9 mouse cellular contexts compared by ENCODE assay signal in genomic region chr4:123216782-123217181, GRCm38 (mm10). TPM values are rescaled to one million over a fixed set of nuclear protein-coding genes. Genes with fewer than 3 reads are reported as not detected.
DNase-seq lines count a peak whose midpoint lies in the region; ATAC-seq lines count a peak whose summit lies in the region.
"Had no signal": no experiment of that assay in that cellular context is flagged by ENCODE, and none has a peak within 500 bp of the region (broad histone marks: within the 10 kb centered on the region; RNA-seq: fewer than 3 reads in every experiment).

No protein-coding gene starts in this region.

- no peak overlapping the region for H3K4me2 ChIP-seq in heart, embryonic 12.5 days
- H3K4me2 ChIP-seq: embryonic facial prominence, embryonic 12.5 days had no signal

- DNase-seq in heart, postnatal 14 days: peak; percentile 56 to 66
- DNase-seq in right cerebral cortex, adult 2 months (ENCODE audit: low spot score in 2 of 2): peak; percentile 48 to 49
- DNase-seq in right cerebral cortex, postnatal 25 days: no peak
- peak; percentile 64 for DNase-seq in adrenal gland, postnatal 25 days
- peak; percentile 34 for DNase-seq in skeletal muscle tissue, adult 2 months (ENCODE audit: low read depth, low spot score)
- DNase-seq in ovary, postnatal 10 days (ENCODE audit: low spot score): no peak

- H3K27me3 ChIP-seq in heart, embryonic 12.5 days (replicated peaks): peaks cover 62% of the 10 kb centered on the region

- no peak overlapping the region for H3K27ac ChIP-seq in heart, embryonic 12.5 days (ENCODE audit: poor library complexity, severe bottlenecking)
- H3K27ac ChIP-seq: embryonic facial prominence, embryonic 12.5 days had no signal

- no peaks in the 10 kb centered on the region for H3K9me3 ChIP-seq in heart, embryonic 12.5 days (replicated peaks)
- H3K9me3 ChIP-seq: embryonic facial prominence, embryonic 12.5 days had no signal

- no peaks in the 10 kb centered on the region for H3K36me3 ChIP-seq in heart, embryonic 12.5 days
- H3K36me3 ChIP-seq: embryonic facial prominence, embryonic 12.5 days had no signal

- no peak overlapping the region for H3K9ac ChIP-seq in heart, embryonic 12.5 days
- H3K9ac ChIP-seq: embryonic facial prominence, embryonic 12.5 days had no signal

- peaks cover 9% of the 10 kb centered on the region for H3K4me1 ChIP-seq in heart, embryonic 12.5 days (replicated peaks)
- H3K4me1 ChIP-seq: embryonic facial prominence, embryonic 12.5 days had no signal

- H3K4me3 ChIP-seq in heart, embryonic 12.5 days: no peak overlapping the region
- H3K4me3 ChIP-seq: embryonic facial prominence, embryonic 12.5 days had no signal

- ATAC-seq in heart, embryonic 12.5 days (ENCODE audit: insufficient number of reproducible peaks, low FRiP score): no peak
- ATAC-seq in granulocyte monocyte progenitor cell, adult 5-6 weeks (replicated peaks; ENCODE audit: poor library complexity, severe bottlenecking): peak; percentile 56

- intact Hi-C loops in heart, postnatal 14 days (cut with DNase I): loop anchor here (5.0 kb wide), 1 partner anchor 59 kb away; no protein-coding TSS in a partner anchor

- WGBS in heart, embryonic 12.5 days: 29% methylated on average over 1 of the region's 1 CpGs

RNA-seq across cellular contexts. Expression of gene Nt5c1a, which starts 15.5 kb away (rescaled TPM):
- total RNA-seq in heart, postnatal 14 days (2021): 10 to 100 TPM; 37.2 to 47.6 TPM
- polyA plus RNA-seq in heart, embryonic 12.5 days (2016; fragmentation: Nextera tagmentation; extraction: Ambion mirVana): 0.92 TPM in 2 replicates
- total RNA-seq in adrenal gland, postnatal 25 days (2021): 42.0 and 42.8 TPM in 2 replicates
- total RNA-seq in granulocyte monocyte progenitor cell, adult 5-6 weeks (2014; fragmentation: Nextera tagmentation): not detected in 2 replicates
- total RNA-seq in granulocyte monocyte progenitor cell, adult 5-6 weeks (2017): not detected in 2 replicates
- polyA plus RNA-seq: embryonic facial prominence, embryonic 12.5 days had no signal

RNA-seq across cellular contexts. Expression of gene Heyl, which starts 16.6 kb away (rescaled TPM):
- total RNA-seq in heart, postnatal 14 days (2021): 10 to 100 TPM; 21.4 to 21.6 TPM
- 6.8 and 7.3 TPM in 2 replicates for polyA plus RNA-seq in heart, embryonic 12.5 days (2016; fragmentation: Nextera tagmentation; extraction: Ambion mirVana)
- 3.8 and 4.0 TPM in 2 replicates for total RNA-seq in adrenal gland, postnatal 25 days (2021)
- total RNA-seq in granulocyte monocyte progenitor cell, adult 5-6 weeks (2014; fragmentation: Nextera tagmentation): not detected in 2 replicates
- total RNA-seq in granulocyte monocyte progenitor cell, adult 5-6 weeks (2017): not detected in 2 replicates

RNA-seq across cellular contexts. Expression of gene Hpcal4, which starts 33.8 kb away (rescaled TPM):
- total RNA-seq in heart, postnatal 14 days (2021): under 1 TPM; 0.07 to 0.26 TPM
- 1.6 TPM in 2 replicates for polyA plus RNA-seq in heart, embryonic 12.5 days (2016; fragmentation: Nextera tagmentation; extraction: Ambion mirVana)
- total RNA-seq in adrenal gland, postnatal 25 days (2021): 2.0 and 3.6 TPM in 2 replicates
- total RNA-seq in granulocyte monocyte progenitor cell, adult 5-6 weeks (2014; fragmentation: Nextera tagmentation): not detected in 2 replicates
- not detected in 2 replicates for total RNA-seq in granulocyte monocyte progenitor cell, adult 5-6 weeks (2017)

RNA-seq across cellular contexts. Expression of gene Pabpc4, which starts 45.4 kb away (rescaled TPM):
- total RNA-seq in heart, postnatal 14 days (2021): 100 to 1,000 TPM; 255 to 289 TPM
- 62.7 and 63.0 TPM in 2 replicates for polyA plus RNA-seq in heart, embryonic 12.5 days (2016; fragmentation: Nextera tagmentation; extraction: Ambion mirVana)
- total RNA-seq in adrenal gland, postnatal 25 days (2021): 97.7 and 112 TPM in 2 replicates
- 93.4 and 113 TPM in 2 replicates for total RNA-seq in granulocyte monocyte progenitor cell, adult 5-6 weeks (2014; fragmentation: Nextera tagmentation)
- total RNA-seq in granulocyte monocyte progenitor cell, adult 5-6 weeks (2017): 110 and 112 TPM in 2 replicates

Comparison
In these comparisons a context has a peak if more than half of its experiments do, and no peak if none do; other contexts are left out.
1. DNase-seq: peak in heart, postnatal 14 days (2 of 2), right cerebral cortex, adult 2 months (2 of 2), adrenal gland, postnatal 25 days (single experiment) and skeletal muscle tissue, adult 2 months (single experiment); none in right cerebral cortex, postnatal 25 days (single experiment) and ovary, postnatal 10 days (single experiment).
2. RNA of gene Nt5c1a, which starts 15.5 kb away (total RNA-seq): 37.2 to 47.6 TPM in heart, postnatal 14 days and 42.0 to 42.8 TPM in adrenal gland, postnatal 25 days; not detected in granulocyte monocyte progenitor cell, adult 5-6 weeks; every median in the first group is over 10 times any median in the second.